Mouse (Mus musculus): ENCODE measurements around the gene Ston2.

GRCm38 (mm10) chr12:91818726-91819125, 30.5 kb upstream of the Ston2 start:
- TF ChIP-seq POLR2A (IDR thresholded peaks at IDR 0.05; ENCODE audit: insufficient read length, low read depth) (no peak), USF1 (IDR thresholded peaks at IDR 0.05; ENCODE audit: low read depth) (no peak), TCF12 (IDR thresholded peaks at IDR 0.05; ENCODE audit: insufficient read depth, poor library complexity, severe bottlenecking) (no peak), POLR2AphosphoS2 (IDR thresholded peaks at IDR 0.05; ENCODE audit: insufficient read length, low read depth) (no peak), REST (IDR thresholded peaks at IDR 0.05; ENCODE audit: insufficient read depth, insufficient read length) (no peak), MYOG (IDR thresholded peaks at IDR 0.05; ENCODE audit: control insufficient read depth in 1 of 3, insufficient read depth in 1 of 3, insufficient read length in 2 of 3, low read depth in 2 of 3) (no peak), E2F4 (IDR thresholded peaks at IDR 0.05; ENCODE audit: insufficient read depth) (no peak), MAX (IDR thresholded peaks at IDR 0.05; ENCODE audit: low read depth) (no peak), MYOD1 (IDR thresholded peaks at IDR 0.05; ENCODE audit: control insufficient read depth in 1 of 3, insufficient read length in 2 of 3, low read depth in 2 of 3) (no peak), CEBPB (IDR thresholded peaks at IDR 0.05; ENCODE audit: insufficient read depth, poor library complexity, severe bottlenecking) (no peak)
